ENCODE assay signal across 13 mouse cellular contexts in genomic region chr12:86903828-86904806, GRCm38 (mm10). TPM values are rescaled to one million over a fixed set of nuclear protein-coding genes. Genes with fewer than 3 reads are reported as not detected.
A peak's percentile ranks its signal among the peaks of the same experiment; 100 is the strongest.
DNase-seq lines count a peak whose midpoint lies in the region; ATAC-seq lines count a peak whose summit lies in the region.
"Had no signal": no experiment of that assay in that cellular context is flagged by ENCODE, and none has a peak within 500 bp of the region (broad histone marks: within the 10 kb centered on the region; RNA-seq: fewer than 3 reads in every experiment).

No protein-coding gene starts in this region.

- no peaks in the 10 kb centered on the region for H3K27me3 ChIP-seq in kidney, embryonic 15.5 days
- no peaks in the 10 kb centered on the region for H3K27me3 ChIP-seq in limb, embryonic 13.5 days

- H3K36me3 ChIP-seq in kidney, embryonic 15.5 days = no peaks in the 10 kb centered on the region
- H3K36me3 ChIP-seq in limb, embryonic 13.5 days = no peaks in the 10 kb centered on the region
- H3K36me3 ChIP-seq: hindbrain, embryonic 12.5 days had no signal

- ATAC-seq in kidney, embryonic 15.5 days (replicated peaks; ENCODE audit: low FRiP score) = no peak
- no peak for ATAC-seq in limb, embryonic 13.5 days (ENCODE audit: low FRiP score, low read depth)
- ATAC-seq in activated CD4-positive, CD25-positive, alpha-beta regulatory T cell, adult 4 months = no peak
- ATAC-seq: forebrain, postnatal 0 days had no signal

- H3K4me2 ChIP-seq in kidney, embryonic 15.5 days = no peak overlapping the region
- no peak overlapping the region for H3K4me2 ChIP-seq in limb, embryonic 13.5 days (replicated peaks)
- H3K4me2 ChIP-seq: heart, embryonic 11.5 days; hindbrain, embryonic 12.5 days had no signal

- peak; percentile 23 for DNase-seq in cerebellum, adult 11-12 months
- DNase-seq in cerebellum, postnatal 36 days = no peak
- peak; percentile 60 for DNase-seq in kidney, adult 18-20 months
- DNase-seq in R1 (ENCODE audit: low read depth, low spot score) = peak; percentile 85
- no peak for DNase-seq in c-Kit-positive CD71-positive TER-119-positive erythroid progenitor cells, embryonic 14.5 days (ENCODE audit: low spot score)
- DNase-seq: forebrain, postnatal 0 days; gastrocnemius, postnatal 14 days had no signal

- H3K9me3 ChIP-seq in kidney, embryonic 15.5 days (replicated peaks) = no peaks in the 10 kb centered on the region
- H3K9me3 ChIP-seq in limb, embryonic 13.5 days = no peaks in the 10 kb centered on the region
- H3K9me3 ChIP-seq: hindbrain, embryonic 12.5 days had no signal

- no peak overlapping the region for H3K27ac ChIP-seq in kidney, embryonic 15.5 days
- peak overlapping the region; percentile 33; the same call in 1 of the 2 replicates for H3K27ac ChIP-seq in limb, embryonic 13.5 days
- H3K27ac ChIP-seq: hindbrain, embryonic 12.5 days; left cerebral cortex, adult 2 months had no signal

- H3K4me1 ChIP-seq in kidney, embryonic 15.5 days = peaks cover 42% of the 10 kb centered on the region
- H3K4me1 ChIP-seq in limb, embryonic 13.5 days = peaks cover 54% of the 10 kb centered on the region

- WGBS in kidney, embryonic 15.5 days = 74% methylated on average over 11 of the region's 11 CpGs
- 70% methylated on average over 11 of the region's 11 CpGs for WGBS in limb, embryonic 13.5 days

- no peak overlapping the region for H3K9ac ChIP-seq in kidney, embryonic 15.5 days
- no peak overlapping the region for H3K9ac ChIP-seq in limb, embryonic 13.5 days
- H3K9ac ChIP-seq: forebrain, postnatal 0 days; hindbrain, embryonic 12.5 days had no signal

- H3K4me3 ChIP-seq in kidney, embryonic 15.5 days (replicated peaks) = no peak overlapping the region
- H3K4me3 ChIP-seq in limb, embryonic 13.5 days = no peak overlapping the region
- H3K4me3 ChIP-seq: hindbrain, embryonic 12.5 days; left cerebral cortex, adult 2 months had no signal

RNA-seq across cellular contexts. Expression of gene Irf2bpl, which starts 19.5 kb away (rescaled TPM):
- 40.7 and 43.9 TPM in 2 replicates for polyA plus RNA-seq in kidney, embryonic 15.5 days (2015; fragmentation: Nextera tagmentation; extraction: Ambion mirVana)
- 39.2 and 41.2 TPM in 2 replicates for polyA plus RNA-seq in limb, embryonic 13.5 days (2015; fragmentation: Nextera tagmentation; extraction: Ambion mirVana)
- polyA plus RNA-seq in activated CD4-positive, CD25-positive, alpha-beta regulatory T cell, adult 4 months (2017; shearing (Covaris generic)) = 10 to 100 TPM in 1 of 2 experiments, 1 to 10 TPM in 1; 8.6 to 13.6 TPM

RNA-seq across cellular contexts. Expression of gene Cipc, which starts 42.7 kb away (rescaled TPM):
- 20.9 and 22.7 TPM in 2 replicates for polyA plus RNA-seq in kidney, embryonic 15.5 days (2015; fragmentation: Nextera tagmentation; extraction: Ambion mirVana)
- polyA plus RNA-seq in limb, embryonic 13.5 days (2015; fragmentation: Nextera tagmentation; extraction: Ambion mirVana) = 23.6 and 24.7 TPM in 2 replicates
- 10 to 100 TPM; 19.8 to 20.1 TPM for polyA plus RNA-seq in activated CD4-positive, CD25-positive, alpha-beta regulatory T cell, adult 4 months (2017; shearing (Covaris generic))

Comparison
In these comparisons a context has a peak if more than half of its experiments do, and no peak if none do; other contexts are left out.
1. DNase-seq: peak in cerebellum, adult 11-12 months (single experiment), kidney, adult 18-20 months (single experiment) and R1 (single experiment); none in cerebellum, postnatal 36 days (0 of 2) and c-Kit-positive CD71-positive TER-119-positive erythroid progenitor cells, embryonic 14.5 days (single experiment).